Mouse (Mus musculus) WW6 (cell line): ENCODE results near the gene Rcor1.

Experiments
- DNase-seq: peaks from one replicate; pipeline ENCODE4 v3.0.0-alpha.2; 2013; ENCODE audit warnings: low read depth, low spot score

Gene Rcor1

GRCm38 (mm10) chr12:111038976-111039612 is at the start of gene Rcor1:
Gene Rcor1 (plus strand): TSS chr12:111039351.
- DNase-seq, result peak; percentile 98

- no peak for DNase-seq
These were observed 49.7 kb upstream of the Rcor1 start for GRCm38 (mm10) chr12:110989409-110989808.

GRCm38 (mm10) chr12:110990500-110990899 is 48.7 kb upstream of the Rcor1 start:
- no peak for DNase-seq

GRCm38 (mm10) chr12:110991361-110992127 is 47.6 kb upstream of the Rcor1 start:
- DNase-seq, result peak; percentile 73

- DNase-seq, result peak; percentile 90
These were observed 47.0 kb upstream of the Rcor1 start for GRCm38 (mm10) chr12:110992128-110992553.

- no peak for DNase-seq
These were observed 46.4 kb upstream of the Rcor1 start for GRCm38 (mm10) chr12:110992771-110993170.

GRCm38 (mm10) chr12:110993226-110993625 is 45.9 kb upstream of the Rcor1 start:
- no peak for DNase-seq

- DNase-seq, result no peak
These were observed 44.5 kb upstream of the Rcor1 start for GRCm38 (mm10) chr12:110994666-110995065.

GRCm38 (mm10) chr12:110998092-110998491 is 41.1 kb upstream of the Rcor1 start:
- DNase-seq, result no peak

- no peak for DNase-seq
These were observed 39.3 kb upstream of the Rcor1 start for GRCm38 (mm10) chr12:110999820-111000219.

GRCm38 (mm10) chr12:111000956-111001355 is 38.2 kb upstream of the Rcor1 start:
- DNase-seq, result no peak

GRCm38 (mm10) chr12:111004142-111004541 is 35.0 kb upstream of the Rcor1 start:
- DNase-seq, result no peak

- DNase-seq, result no peak
These were observed 33.3 kb upstream of the Rcor1 start for GRCm38 (mm10) chr12:111005803-111006202.

GRCm38 (mm10) chr12:111006339-111006738 is 32.8 kb upstream of the Rcor1 start:
- DNase-seq, result no peak

GRCm38 (mm10) chr12:111007134-111008103 is 31.7 kb upstream of the Rcor1 start:
- DNase-seq, result no peak

- DNase-seq, result no peak
These were observed 30.4 kb upstream of the Rcor1 start for GRCm38 (mm10) chr12:111008500-111009490.

GRCm38 (mm10) chr12:111009615-111010257 is 29.4 kb upstream of the Rcor1 start:
- no peak for DNase-seq

- no peak for DNase-seq
These were observed 22.3 kb upstream of the Rcor1 start for GRCm38 (mm10) chr12:111016807-111017206.

GRCm38 (mm10) chr12:111018068-111018467 is 21.1 kb upstream of the Rcor1 start:
- DNase-seq, result no peak

- no peak for DNase-seq
These were observed 20.1 kb upstream of the Rcor1 start for GRCm38 (mm10) chr12:111019086-111019485.
